Mouse (Mus musculus): ENCODE measurements around the gene Slc17a9. TPM values are rescaled to one million over a fixed set of nuclear protein-coding genes. Genes with fewer than 3 reads are reported as not detected.

Gene Slc17a9
- polyA plus RNA-seq, 1 experiment from 2014 or later: 0.66 TPM

DNA sequence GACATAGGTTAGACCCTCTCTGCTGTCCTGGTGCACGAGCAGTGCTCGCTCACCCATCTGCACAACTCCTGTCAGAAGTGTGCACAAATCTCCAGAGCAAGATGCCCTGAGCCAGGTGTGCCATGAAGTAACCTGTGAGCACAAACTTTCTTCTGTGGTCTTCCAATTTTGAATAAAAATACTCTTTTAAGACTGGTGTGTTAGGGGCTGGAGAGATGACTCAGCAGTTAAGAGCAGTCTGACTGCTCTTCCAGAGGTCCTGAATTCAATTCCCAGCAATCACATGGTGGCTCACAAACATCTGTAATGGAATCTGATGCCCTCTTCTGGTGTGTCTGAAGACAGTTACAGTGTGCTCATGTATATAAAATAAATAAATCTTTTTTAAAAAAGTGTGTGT lies 18.3 kb downstream of the Slc17a9 start:
- no peak overlapping the region for H3K4me3 ChIP-seq
- no peaks in the 10 kb centered on the region for H3K27me3 ChIP-seq (replicated peaks; ENCODE audit: low read depth, poor library complexity, severe bottlenecking)
- no peaks in the 10 kb centered on the region for H3K9me3 ChIP-seq
- DNase-seq (ENCODE audit: low spot score): no peak
- H3K4me1 ChIP-seq: 0 out of 2 replicates have a peak, but pooled peaks cover 9% of the 10 kb centered on the region
- no peak overlapping the region for H3K27ac ChIP-seq (replicated peaks)
- 91% methylated on average over 2 of the region's 2 CpGs for WGBS
- H3K36me3 ChIP-seq (replicated peaks): no peaks in the 10 kb centered on the region

DNA sequence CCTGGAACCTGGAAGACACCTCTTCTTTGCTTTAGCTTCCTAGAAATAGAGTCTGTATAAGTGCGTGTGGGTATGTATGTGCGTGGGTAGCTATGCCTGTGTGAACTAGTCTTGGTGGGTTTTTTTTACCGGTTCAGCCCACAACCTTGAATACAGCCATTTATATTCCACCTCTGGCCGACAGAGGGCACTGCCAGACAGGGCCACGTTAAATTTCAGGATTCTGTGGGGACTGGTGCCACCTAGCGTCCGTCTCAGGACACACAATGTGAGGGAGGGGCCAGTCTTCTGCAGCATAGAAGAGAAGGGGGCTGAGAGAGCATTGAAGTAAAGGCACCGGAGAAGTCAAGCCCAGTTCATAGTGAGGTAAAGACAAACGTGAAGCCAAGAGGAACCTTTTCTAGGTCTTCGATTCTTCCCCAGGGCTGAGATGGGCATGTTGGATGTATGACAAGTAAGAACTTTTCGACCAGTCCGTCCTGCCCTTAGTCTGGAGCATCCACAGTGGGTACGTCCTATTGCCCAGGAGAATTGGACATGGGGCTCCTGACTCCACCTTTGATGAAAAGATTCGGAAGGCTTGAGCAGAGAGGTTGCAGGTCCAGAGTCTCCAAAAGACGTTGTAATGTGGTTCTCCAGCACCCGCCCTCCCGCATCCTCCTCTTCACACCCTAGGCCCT lies 20.3 kb downstream of the Slc17a9 start:
- Histone ChIP-seq H3K9me3 (no peaks in the 10 kb centered on the region), H3K36me3 (replicated peaks) (no peaks in the 10 kb centered on the region), H3K27ac (replicated peaks) (no peak overlapping the region), H3K4me3 (no peak overlapping the region), H3K27me3 (replicated peaks; ENCODE audit: low read depth, poor library complexity, severe bottlenecking) (0 out of 2 replicates have a peak, but pooled peaks cover 4% of the 10 kb centered on the region), H3K4me1 (0 out of 2 replicates have a peak, but pooled peaks cover 14% of the 10 kb centered on the region)
- WGBS: 38% methylated on average over 17 of the region's 17 CpGs
- DNase-seq (ENCODE audit: low spot score): peak; percentile 86

DNA sequence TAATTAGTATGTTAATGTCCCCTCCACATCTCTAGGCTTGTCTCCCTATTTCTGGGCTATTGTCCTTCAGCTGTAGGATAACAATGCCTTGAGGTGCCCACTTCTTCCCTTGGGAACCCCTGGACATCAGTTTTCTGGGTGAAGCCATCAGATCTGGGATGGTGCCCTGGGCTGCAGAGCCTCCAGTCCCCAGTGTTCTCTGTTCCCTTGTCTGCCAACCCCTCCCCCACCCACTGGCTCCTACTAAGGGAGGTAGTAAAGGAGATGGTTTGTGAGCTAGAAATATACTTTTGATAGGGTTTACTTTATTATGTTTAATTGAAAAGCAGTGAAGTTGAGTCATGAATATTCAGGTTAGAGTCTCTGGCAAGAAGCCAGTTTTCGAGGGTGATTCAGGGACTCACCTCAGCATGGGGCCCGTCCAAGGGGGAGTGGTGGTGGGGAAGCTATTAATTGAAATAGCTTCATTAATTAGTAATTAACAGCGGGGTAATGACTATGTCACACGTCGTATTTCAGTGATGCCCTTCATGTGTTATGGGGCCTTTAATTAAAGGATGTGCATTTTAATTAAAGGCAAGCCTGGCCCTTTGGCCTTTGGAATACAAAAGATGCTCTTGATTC lies 21.6 kb downstream of the Slc17a9 start:
- H3K27ac ChIP-seq (replicated peaks): no peak overlapping the region
- 0 out of 2 replicates have a peak, but pooled peaks cover 14% of the 10 kb centered on the region for H3K4me1 ChIP-seq
- DNase-seq (ENCODE audit: low spot score): no peak
- H3K9me3 ChIP-seq: no peaks in the 10 kb centered on the region
- H3K4me3 ChIP-seq: no peak overlapping the region
- H3K27me3 ChIP-seq (replicated peaks; ENCODE audit: low read depth, poor library complexity, severe bottlenecking): 0 out of 2 replicates have a peak, but pooled peaks cover 4% of the 10 kb centered on the region
- H3K36me3 ChIP-seq (replicated peaks): no peaks in the 10 kb centered on the region
- 22% methylated on average over 5 of the region's 5 CpGs for WGBS

DNA sequence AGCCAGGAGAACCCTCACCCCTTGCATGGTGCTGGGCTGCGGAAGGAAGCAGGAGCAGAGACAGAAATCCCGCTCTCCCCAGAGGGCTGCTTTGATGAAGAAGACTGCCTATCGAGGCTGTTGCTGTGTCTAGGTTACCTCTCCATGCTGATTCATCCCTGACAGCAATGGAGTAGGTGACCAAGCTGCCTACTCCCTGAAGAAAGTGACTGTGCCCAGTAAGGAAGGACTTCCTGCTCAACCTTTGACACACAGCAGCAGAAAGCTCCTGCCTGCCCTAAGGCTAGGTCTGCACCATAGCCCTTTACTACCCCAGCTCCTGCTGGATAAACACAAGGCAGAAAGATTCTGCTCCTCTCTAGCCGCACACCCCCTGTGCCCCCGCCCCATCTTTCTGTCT lies 23.8 kb downstream of the Slc17a9 start:
- no peaks in the 10 kb centered on the region for H3K9me3 ChIP-seq
- H3K4me1 ChIP-seq: 0 out of 2 replicates have a peak, but pooled peaks cover 14% of the 10 kb centered on the region
- no peak overlapping the region for H3K27ac ChIP-seq (replicated peaks)
- no peak overlapping the region for H3K4me3 ChIP-seq
- no peaks in the 10 kb centered on the region for H3K36me3 ChIP-seq (replicated peaks)
- 33% methylated on average over 5 of the region's 5 CpGs for WGBS
- H3K27me3 ChIP-seq (replicated peaks; ENCODE audit: low read depth, poor library complexity, severe bottlenecking): 0 out of 2 replicates have a peak, but pooled peaks cover 4% of the 10 kb centered on the region
- DNase-seq (ENCODE audit: low spot score): no peak

DNA sequence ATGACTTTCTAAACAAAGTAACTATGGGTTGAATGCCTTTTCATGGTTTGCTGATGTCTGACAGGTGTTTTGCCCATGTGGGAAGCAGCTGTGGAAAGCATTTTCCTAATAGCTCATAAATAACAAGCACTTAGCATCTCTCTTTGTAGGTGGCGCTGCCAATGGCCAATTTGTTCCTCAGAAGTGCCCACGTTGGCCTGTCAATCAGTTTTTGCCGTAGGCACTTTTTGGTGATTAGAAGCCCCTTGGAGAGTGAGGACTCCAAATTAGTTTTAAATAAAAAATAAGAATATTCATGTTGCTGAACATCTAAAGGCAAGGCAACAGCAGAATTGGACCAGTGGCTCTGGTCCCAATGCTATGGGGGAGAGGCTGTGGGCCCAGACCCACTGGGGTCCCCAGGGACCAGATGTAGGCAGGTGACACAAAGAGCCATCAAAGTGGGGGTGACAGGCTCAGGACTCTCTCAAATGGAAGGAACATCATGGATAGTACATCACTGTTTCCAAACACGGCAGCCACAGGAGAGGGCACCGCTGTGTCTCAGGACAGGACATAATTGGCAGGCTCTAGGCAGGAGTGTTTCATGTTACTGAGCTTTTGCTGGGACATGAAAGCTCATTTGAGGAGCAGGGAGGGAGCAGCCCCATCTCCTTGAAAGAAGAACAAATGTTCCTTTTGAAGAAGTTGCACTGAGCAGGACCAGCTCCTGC lies 30.1 kb downstream of the Slc17a9 start:
- DNase-seq (ENCODE audit: low spot score): no peak
- Histone ChIP-seq H3K27me3 (replicated peaks; ENCODE audit: low read depth, poor library complexity, severe bottlenecking) (no peaks in the 10 kb centered on the region), H3K4me1 (peaks cover 7% of the 10 kb centered on the region), H3K36me3 (replicated peaks) (no peaks in the 10 kb centered on the region), H3K9me3 (no peaks in the 10 kb centered on the region), H3K4me3 (no peak overlapping the region), H3K27ac (replicated peaks) (no peak overlapping the region)
- 72% methylated on average over 5 of the region's 5 CpGs for WGBS

DNA sequence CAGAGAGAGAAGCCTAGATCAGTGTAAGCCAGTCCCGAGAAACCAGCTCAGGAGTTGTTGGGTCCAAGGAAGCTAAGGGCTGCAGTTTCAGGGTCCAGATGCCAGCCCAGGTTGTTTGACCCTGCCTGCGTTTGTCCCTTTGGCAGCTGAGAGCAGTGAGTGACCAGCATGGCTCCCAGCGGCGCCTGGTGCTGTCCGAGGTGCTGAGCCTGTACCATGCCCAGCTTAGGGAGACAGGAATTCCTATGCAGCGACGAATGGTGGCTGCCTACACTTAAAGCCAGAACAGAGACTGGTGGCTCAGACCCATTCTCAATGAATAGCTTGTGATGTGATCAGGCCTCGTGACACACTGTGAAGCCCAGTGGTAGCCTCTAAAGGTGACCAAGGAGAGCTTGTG lies 30.8 kb downstream of the Slc17a9 start:
- no peaks in the 10 kb centered on the region for H3K9me3 ChIP-seq
- no peaks in the 10 kb centered on the region for H3K27me3 ChIP-seq (replicated peaks; ENCODE audit: low read depth, poor library complexity, severe bottlenecking)
- H3K27ac ChIP-seq (replicated peaks): no peak overlapping the region
- H3K4me3 ChIP-seq: no peak overlapping the region
- no peaks in the 10 kb centered on the region for H3K36me3 ChIP-seq (replicated peaks)
- peaks cover 7% of the 10 kb centered on the region for H3K4me1 ChIP-seq
- peak; percentile 84 for DNase-seq (ENCODE audit: low spot score)
- 2% methylated on average over 8 of the region's 8 CpGs for WGBS

DNA sequence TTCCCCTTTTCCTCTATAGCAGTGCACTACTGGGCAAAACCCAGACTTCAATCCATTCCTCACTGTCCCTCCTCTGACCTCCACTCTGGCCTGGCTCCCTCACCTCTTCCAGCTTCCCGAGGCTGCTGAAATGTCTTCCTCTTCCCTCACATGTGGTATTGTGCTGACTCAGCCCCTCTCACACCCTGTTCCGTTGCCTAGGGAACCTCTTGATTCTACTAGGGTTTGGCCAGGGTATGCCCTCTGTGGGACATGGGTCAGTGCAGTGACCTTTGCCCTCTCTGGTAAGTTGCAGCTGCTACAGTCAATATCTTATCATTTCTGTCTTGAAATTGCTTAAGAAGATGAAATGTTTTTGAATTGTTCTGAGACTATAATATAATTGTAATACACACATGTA lies 31.7 kb downstream of the Slc17a9 start:
- peaks cover 7% of the 10 kb centered on the region for H3K4me1 ChIP-seq
- H3K9me3 ChIP-seq: no peaks in the 10 kb centered on the region
- 17% methylated on average over 2 of the region's 2 CpGs for WGBS
- no peak overlapping the region for H3K27ac ChIP-seq (replicated peaks)
- H3K27me3 ChIP-seq (replicated peaks; ENCODE audit: low read depth, poor library complexity, severe bottlenecking): 0 out of 2 replicates have a peak, but pooled peaks cover 3% of the 10 kb centered on the region
- no peaks in the 10 kb centered on the region for H3K36me3 ChIP-seq (replicated peaks)
- no peak for DNase-seq (ENCODE audit: low spot score)
- H3K4me3 ChIP-seq: no peak overlapping the region

GRCm38 (mm10) chr2:180758513-180759263 lies 33.6 kb downstream of the Slc17a9 start:
- no peak overlapping the region; the same call in 1 of the 2 replicates for H3K27ac ChIP-seq (replicated peaks)
- peak; percentile 18 for DNase-seq (ENCODE audit: low spot score)

DNA sequence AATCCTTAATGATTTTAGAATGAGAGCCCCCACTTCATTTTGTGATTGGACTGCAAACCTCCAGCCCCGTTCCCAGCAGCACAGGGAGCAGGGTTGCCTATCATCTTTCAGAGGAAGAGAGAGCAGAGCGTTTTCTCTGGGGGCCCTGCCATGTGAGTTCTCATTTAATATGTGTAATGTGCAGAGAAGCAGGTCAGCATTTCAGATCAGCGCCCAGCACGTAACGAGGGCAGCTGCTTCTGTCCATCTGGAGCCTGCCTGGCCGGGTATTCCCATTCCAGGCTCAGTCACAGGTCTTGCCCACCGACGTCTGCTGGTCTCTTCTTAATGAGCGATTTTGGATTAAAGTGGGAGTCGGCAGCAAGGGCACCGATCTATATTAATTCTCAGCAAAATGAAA lies 39.9 kb downstream of the Slc17a9 start:
- Histone ChIP-seq H3K9me3 (no peaks in the 10 kb centered on the region), H3K4me3 (no peak overlapping the region), H3K27ac (replicated peaks) (no peak overlapping the region), H3K27me3 (replicated peaks; ENCODE audit: low read depth, poor library complexity, severe bottlenecking) (peaks cover 10% of the 10 kb centered on the region; the same call in 1 of the 2 replicates), H3K4me1 (no peaks in the 10 kb centered on the region), H3K36me3 (replicated peaks) (no peaks in the 10 kb centered on the region)
- WGBS: 78% methylated on average over 11 of the region's 11 CpGs
- DNase-seq (ENCODE audit: low spot score): no peak

More at GRCm38 (mm10) chr2:180758513-180759263, 33.6 kb downstream of the Slc17a9 start:
- Histone ChIP-seq H3K4me1 (peaks cover 7% of the 10 kb centered on the region), H3K27me3 (replicated peaks; ENCODE audit: low read depth, poor library complexity, severe bottlenecking) (0 out of 2 replicates have a peak, but pooled peaks cover 4% of the 10 kb centered on the region), H3K36me3 (replicated peaks) (no peaks in the 10 kb centered on the region), H3K4me3 (no peak overlapping the region), H3K9me3 (no peaks in the 10 kb centered on the region)
- WGBS: 50% methylated on average over 15 of the region's 15 CpGs

- Histone ChIP-seq H3K27ac (replicated peaks) (no peak overlapping the region), H3K27me3 (replicated peaks; ENCODE audit: low read depth, poor library complexity, severe bottlenecking) (peaks cover 17% of the 10 kb centered on the region), H3K36me3 (replicated peaks) (no peaks in the 10 kb centered on the region), H3K4me1 (no peaks in the 10 kb centered on the region), H3K4me3 (no peak overlapping the region), H3K9me3 (no peaks in the 10 kb centered on the region)
- WGBS: 86% methylated on average over 7 of the region's 7 CpGs
- no peak for DNase-seq (ENCODE audit: low spot score)
Measured at GRCm38 (mm10) chr2:180765713-180766112, 40.6 kb downstream of the Slc17a9 start.

DNA sequence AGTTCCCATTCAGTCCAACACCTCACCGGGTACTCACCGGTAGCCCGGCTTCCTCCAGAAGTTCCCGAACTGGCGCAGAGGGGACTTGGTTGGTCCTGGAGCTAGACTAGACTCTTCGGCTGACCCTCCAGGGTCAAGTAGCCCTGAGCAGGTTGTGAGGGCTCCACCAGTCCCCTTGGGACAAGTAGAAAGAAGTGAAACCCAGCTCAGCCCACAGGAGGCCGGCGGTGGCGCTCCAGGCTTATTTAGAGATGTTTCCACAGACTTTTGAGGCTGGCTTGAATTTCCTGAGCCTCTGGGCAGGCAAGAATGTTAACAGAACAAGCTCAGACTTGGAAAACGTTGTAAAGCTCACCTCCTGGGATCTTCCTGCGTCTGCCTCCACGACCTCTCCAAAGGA lies 50.2 kb downstream of the Slc17a9 start:
- H3K4me3 ChIP-seq: no peak overlapping the region

GRCm38 (mm10) chr2:180775641-180776040 lies 50.6 kb downstream of the Slc17a9 start:
- Histone ChIP-seq H3K4me3 (peak overlapping the region; percentile 46; the same call in 1 of the 2 replicates), H3K9me3 (no peaks in the 10 kb centered on the region), H3K27ac (replicated peaks) (no peak overlapping the region), H3K27me3 (replicated peaks; ENCODE audit: low read depth, poor library complexity, severe bottlenecking) (peaks cover 95% of the 10 kb centered on the region), H3K4me1 (peaks cover 12% of the 10 kb centered on the region), H3K36me3 (replicated peaks) (no peaks in the 10 kb centered on the region)
- WGBS: 2% methylated on average over 15 of the region's 15 CpGs
- DNase-seq (ENCODE audit: low spot score): peak; percentile 14

More for the DNA sequence above, 50.2 kb downstream of the Slc17a9 start:
- WGBS: 5% methylated on average over 12 of the region's 12 CpGs
- Histone ChIP-seq H3K4me1 (peaks cover 12% of the 10 kb centered on the region), H3K27ac (replicated peaks) (no peak overlapping the region), H3K36me3 (replicated peaks) (no peaks in the 10 kb centered on the region), H3K27me3 (replicated peaks; ENCODE audit: low read depth, poor library complexity, severe bottlenecking) (peaks cover 97% of the 10 kb centered on the region), H3K9me3 (no peaks in the 10 kb centered on the region)
- peak; percentile 35 for DNase-seq (ENCODE audit: low spot score)

Measured in embryonic facial prominence, embryonic 10.5 days (tissue).